Mouse (Mus musculus) myocyte (in vitro differentiated cells): ENCODE measurements around the gene Ccdc73. TPM values are rescaled to one million over a fixed set of nuclear protein-coding genes. Genes with fewer than 3 reads are reported as not detected.
"Not testable (repeated sequence)": the region's sequence is repeated elsewhere in the genome, so short reads cannot be mapped to it uniquely, and the experiment has no call there.

Experiments used
- H3K27me3 ChIP-seq: one replicate; pipeline ENCODE4 v1.6.1; 2011; ENCODE audit not compliant: control insufficient read depth, insufficient read depth, insufficient read length
- H3K36me3 ChIP-seq: one replicate; pipeline ENCODE4 v1.6.1; 2011; ENCODE audit not compliant: control insufficient read depth, insufficient read depth
- H3K4me2 ChIP-seq: one replicate; pipeline ENCODE4 v1.6.1; 2011; ENCODE audit warnings: low read depth, control low read depth
- H3K4me3 ChIP-seq: one replicate; pipeline ENCODE4 v1.5.1; 2011; ENCODE audit warnings: mild to moderate bottlenecking, control low read depth, moderate library complexity
- H3K79me2 ChIP-seq: one replicate; pipeline ENCODE4 v1.6.1; 2011; ENCODE audit not compliant: control insufficient read depth, insufficient read depth
- H3ac ChIP-seq: one replicate; pipeline ENCODE4 v1.6.1; 2011; ENCODE audit not compliant: control insufficient read depth, insufficient read length
- CEBPB ChIP-seq: IDR thresholded peaks from 2 replicates; pipeline ENCODE4 v1.6.1; 2011; ENCODE audit warnings: mild to moderate bottlenecking, moderate library complexity; ENCODE audit not compliant: poor library complexity, insufficient read depth, severe bottlenecking
- E2F4 ChIP-seq: IDR thresholded peaks from one replicate; pipeline ENCODE4 v1.6.1; 2011; ENCODE audit warnings: mild to moderate bottlenecking, control low read depth, moderate library complexity; ENCODE audit not compliant: insufficient read depth
- MAX ChIP-seq: IDR thresholded peaks from one replicate; pipeline ENCODE4 v1.6.1; 2011; ENCODE audit warnings: low read depth, mild to moderate bottlenecking, control low read depth
- MYOD1 ChIP-seq, 3 experiments: IDR thresholded peaks; one replicate each; pipeline ENCODE4 v1.6.1; 2011; ENCODE audit warnings: control low read depth in 2 of 3, low read depth in 2 of 3, mild to moderate bottlenecking in 2 of 3, moderate library complexity in 1 of 3; ENCODE audit not compliant: insufficient read length in 2 of 3, control insufficient read depth in 1 of 3
- MYOG ChIP-seq, 3 experiments: IDR thresholded peaks; one replicate each; pipeline ENCODE4 v1.6.1; 2011; ENCODE audit warnings: control low read depth in 2 of 3, low read depth in 2 of 3, mild to moderate bottlenecking in 2 of 3; ENCODE audit not compliant: insufficient read length in 2 of 3, control insufficient read depth in 1 of 3, insufficient read depth in 1 of 3
- POLR2A ChIP-seq: IDR thresholded peaks from one replicate; pipeline ENCODE4 v1.6.1; 2011; ENCODE audit warnings: low read depth, mild to moderate bottlenecking, control low read depth, moderate library complexity; ENCODE audit not compliant: insufficient read length
- POLR2AphosphoS2 ChIP-seq: IDR thresholded peaks from one replicate; pipeline ENCODE4 v1.6.1; 2011; ENCODE audit warnings: low read depth, control low read depth; ENCODE audit not compliant: insufficient read length
- REST ChIP-seq: IDR thresholded peaks from one replicate; pipeline ENCODE4 v1.6.1; 2011; ENCODE audit warnings: mild to moderate bottlenecking, control low read depth, moderate library complexity; ENCODE audit not compliant: insufficient read depth, insufficient read length
- SRF ChIP-seq: IDR thresholded peaks from one replicate; pipeline ENCODE4 v1.6.1; 2011; ENCODE audit warnings: low read depth; ENCODE audit not compliant: control insufficient read depth, insufficient read length
- TCF12 ChIP-seq: IDR thresholded peaks from one replicate; pipeline ENCODE4 v1.6.1; 2011; ENCODE audit warnings: mild to moderate bottlenecking, control low read depth; ENCODE audit not compliant: poor library complexity, insufficient read depth, severe bottlenecking
- TCF3 ChIP-seq: IDR thresholded peaks from one replicate; pipeline ENCODE4 v1.6.1; 2011; ENCODE audit warnings: low read depth, control low read depth; ENCODE audit not compliant: insufficient read length
- USF1 ChIP-seq: IDR thresholded peaks from one replicate; pipeline ENCODE4 v1.6.1; 2011; ENCODE audit warnings: low read depth, mild to moderate bottlenecking, control low read depth, moderate library complexity
- polyA plus RNA-seq: library from polyadenylated mRNA; unstranded; fragments of >200 nt; fragmentation: generic; extraction: Trizol; gene quantifications from one replicate; pipeline ENCODE4 v1.2.1, GENCODE M21; 2012; ENCODE audit warnings: missing spikeins

The Ccdc73 gene
- polyA plus RNA-seq, 1 experiment, result 0.18 TPM

- no peak overlapping the region for H3ac ChIP-seq
- no peaks in the 10 kb centered on the region for H3K27me3 ChIP-seq
- H3K36me3 ChIP-seq, result no peaks in the 10 kb centered on the region
- H3K4me3 ChIP-seq, result no peak overlapping the region
- peaks cover 7% of the 10 kb centered on the region for H3K79me2 ChIP-seq
- no peak for TF ChIP-seq E2F4
- no peak for TF ChIP-seq POLR2A
- no peak for TF ChIP-seq TCF12
- TF ChIP-seq MYOD1 (IDR thresholded peaks at IDR 0.05; ENCODE audit: control insufficient read depth in 1 of 3, insufficient read length in 2 of 3, low read depth in 2 of 3), result no peak
- TF ChIP-seq SRF, result no peak
- no peak for TF ChIP-seq REST
- TF ChIP-seq CEBPB, result no peak
- no peak for TF ChIP-seq MAX
- H3K4me2 ChIP-seq, result no peak overlapping the region
These were observed 153.7 kb downstream of the Ccdc73 start for GRCm38 (mm10) chr2:105021256-105021655.

GRCm38 (mm10) chr2:105021836-105022235 lies 154.2 kb downstream of the Ccdc73 start:
- Histone ChIP-seq H3K4me2 (no peak overlapping the region), H3ac (no peak overlapping the region), H3K36me3 (no peaks in the 10 kb centered on the region), H3K27me3 (no peaks in the 10 kb centered on the region), H3K4me3 (no peak overlapping the region), H3K79me2 (peaks cover under 1% of the 10 kb centered on the region)
- TF ChIP-seq MYOG (IDR thresholded peaks at IDR 0.05; ENCODE audit: control insufficient read depth in 1 of 3, insufficient read depth in 1 of 3, insufficient read length in 2 of 3, low read depth in 2 of 3) (no peak), MYOD1 (IDR thresholded peaks at IDR 0.05; ENCODE audit: control insufficient read depth in 1 of 3, insufficient read length in 2 of 3, low read depth in 2 of 3) (no peak), SRF (no peak)

- Histone ChIP-seq H3K4me3 (no peak overlapping the region), H3K79me2 (no peaks in the 10 kb centered on the region), H3K36me3 (no peaks in the 10 kb centered on the region), H3ac (no peak overlapping the region), H3K27me3 (no peaks in the 10 kb centered on the region), H3K4me2 (no peak overlapping the region)
- no peak for TF ChIP-seq TCF12
- no peak for TF ChIP-seq POLR2AphosphoS2
- TF ChIP-seq REST, result no peak
- TF ChIP-seq MAX, result no peak
- no peak for TF ChIP-seq CEBPB
- TF ChIP-seq TCF3, result no peak
- no peak for TF ChIP-seq MYOG (IDR thresholded peaks at IDR 0.05; ENCODE audit: control insufficient read depth in 1 of 3, insufficient read depth in 1 of 3, insufficient read length in 2 of 3, low read depth in 2 of 3)
- no peak for TF ChIP-seq MYOD1 (IDR thresholded peaks at IDR 0.05; ENCODE audit: control insufficient read depth in 1 of 3, insufficient read length in 2 of 3, low read depth in 2 of 3)
- TF ChIP-seq POLR2A, result no peak
- no peak for TF ChIP-seq SRF
- TF ChIP-seq E2F4, result no peak
- no peak for TF ChIP-seq USF1
These were observed 155.5 kb downstream of the Ccdc73 start for GRCm38 (mm10) chr2:105023031-105023615.

- H3K36me3 ChIP-seq, result no peaks in the 10 kb centered on the region
- H3K4me3 ChIP-seq, result no peak overlapping the region
- H3ac ChIP-seq, result no peak overlapping the region
- no peaks in the 10 kb centered on the region for H3K27me3 ChIP-seq
- no peaks in the 10 kb centered on the region for H3K79me2 ChIP-seq
- no peak overlapping the region for H3K4me2 ChIP-seq
- TF ChIP-seq SRF (no peak), CEBPB (no peak)
These were observed 156.2 kb downstream of the Ccdc73 start for GRCm38 (mm10) chr2:105023815-105024214.

- H3K79me2 ChIP-seq, H3ac ChIP-seq, H3K4me2 ChIP-seq, H3K36me3 ChIP-seq, H3K27me3 ChIP-seq, H3K4me3 ChIP-seq: not testable (repeated sequence)
These were observed 158.0 kb downstream of the Ccdc73 start for GRCm38 (mm10) chr2:105025610-105026009.
